Mouse (Mus musculus) G1E (cell line): ENCODE results near the gene Litaf. TPM values are rescaled to one million over a fixed set of nuclear protein-coding genes. Genes with fewer than 3 reads are reported as not detected.
A peak's percentile ranks its signal among the peaks of the same experiment; 100 is the strongest.

ENCODE experiments used
- ATAC-seq: 2 replicates; pipeline ENCODE4 v1.8.0; 2016; ENCODE audit warnings: mild to moderate bottlenecking; ENCODE audit not compliant: insufficient number of reproducible peaks, poor library complexity, low FRiP score, severe bottlenecking; ENCODE audit errors: extremely low read depth
- DNase-seq: peaks from one replicate; pipeline ENCODE4 v3.0.0; 2012; ENCODE audit warnings: low spot score
- H3K27me3 ChIP-seq: 2 replicates; pipeline ENCODE4 v1.6.1; 2012; ENCODE audit warnings: mild to moderate bottlenecking, low read length, inconsistent platforms; ENCODE audit not compliant: insufficient read depth
- H3K36me3 ChIP-seq: replicated peaks from 2 replicates; pipeline ENCODE3; 2012; ENCODE audit warnings: mild to moderate bottlenecking, inconsistent platforms
- H3K4me1 ChIP-seq: 2 replicates; pipeline ENCODE4 v1.6.1; 2012; ENCODE audit warnings: low read depth, low read length, inconsistent platforms, mixed read lengths; ENCODE audit not compliant: insufficient read depth
- H3K4me3 ChIP-seq: 2 replicates; pipeline ENCODE4 v1.5.1; 2012; ENCODE audit warnings: low read depth, mild to moderate bottlenecking, inconsistent platforms, low read length, moderate library complexity, mixed read lengths
- H3K9me3 ChIP-seq: replicated peaks from 2 replicates; pipeline ENCODE4 v1.6.1; 2012; ENCODE audit warnings: inconsistent platforms
- CTCF ChIP-seq: IDR thresholded peaks from 2 replicates; pipeline ENCODE4 v1.5.1; 2012; ENCODE audit warnings: low read depth, low read length, inconsistent platforms, mixed read lengths
- GATA1 ChIP-seq: IDR thresholded peaks from 2 replicates; pipeline ENCODE4 v1.6.1; 2012; ENCODE audit warnings: borderline replicate concordance, low read length, inconsistent platforms, mixed read lengths
- GATA2 ChIP-seq: IDR thresholded peaks from 2 replicates; pipeline ENCODE4 v1.6.1; 2012; ENCODE audit warnings: low read depth, low read length, inconsistent platforms, borderline replicate concordance
- POLR2AphosphoS5 ChIP-seq: IDR thresholded peaks from 2 replicates; pipeline ENCODE4 v1.6.1; 2012; ENCODE audit warnings: low read depth, low read length, inconsistent platforms; ENCODE audit not compliant: insufficient replicate concordance
- TAL1 ChIP-seq: conservative IDR thresholded peaks from 2 replicates; pipeline ENCODE4 v1.6.1; 2012; ENCODE audit warnings: low read depth, low read length, inconsistent platforms, mixed read lengths
- polyA plus RNA-seq: library from polyadenylated mRNA; stranded (reverse); fragments of >175 nt; gene quantifications from 2 replicates; pipeline ENCODE4 v1.2.3, GENCODE M21; 2012
- total RNA-seq, 2 experiments: library from RNA; stranded (forward) in 1 of 2; stranded (reverse) in 1 of 2; fragments of 200-1000 nt in 1 of 2; fragments of >200 nt in 1 of 2; fragmentation: Nextera tagmentation in 1 of 2; gene quantifications; 2 replicates each; pipeline ENCODE4 v1.2.3; 2014 to 2017

The Litaf gene
- total and polyA plus RNA-seq, 3 experiments: 0.13 to 0.87 TPM; not detected in 1

GRCm38 (mm10) chr16:11047130-11047529 lies 18.8 kb downstream of the Litaf start:
- H3K4me1 ChIP-seq: no peaks in the 10 kb centered on the region
- H3K27me3 ChIP-seq: peaks cover 54% of the 10 kb centered on the region
- ATAC-seq (no peak), DNase-seq (no peak)
- no peaks in the 10 kb centered on the region for H3K36me3 ChIP-seq
- TF ChIP-seq GATA1 (no peak), POLR2AphosphoS5 (no peak), CTCF (no peak), TAL1 (no peak), GATA2 (no peak)
- no peak overlapping the region for H3K4me3 ChIP-seq
- H3K9me3 ChIP-seq: no peaks in the 10 kb centered on the region

DNA sequence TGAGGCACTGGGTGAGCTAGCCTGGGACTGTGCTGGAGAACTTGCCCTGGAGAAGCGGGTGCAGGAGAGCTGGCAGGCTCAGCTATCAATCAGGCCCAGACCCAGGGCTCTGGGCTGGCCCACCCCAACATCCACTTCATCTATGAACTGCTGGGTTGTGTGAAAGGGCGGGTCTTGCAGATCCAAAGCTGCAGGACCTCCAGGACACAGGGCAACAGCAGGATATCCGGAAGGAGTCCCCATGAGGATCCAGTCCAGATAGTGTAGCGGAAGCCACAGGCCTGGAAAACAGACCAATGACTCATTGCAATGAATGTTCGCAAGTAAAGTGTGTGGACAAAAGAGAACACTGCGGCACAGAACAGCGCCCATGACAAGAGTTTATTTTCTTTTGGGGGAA lies 19.5 kb downstream of the Litaf start:
- no peaks in the 10 kb centered on the region for H3K36me3 ChIP-seq
- H3K9me3 ChIP-seq: no peaks in the 10 kb centered on the region
- TF ChIP-seq GATA2: no peak
- H3K4me1 ChIP-seq: no peaks in the 10 kb centered on the region
- H3K4me3 ChIP-seq: no peak overlapping the region
- peaks cover 54% of the 10 kb centered on the region for H3K27me3 ChIP-seq
- ATAC-seq (no peak), DNase-seq (no peak)

DNA sequence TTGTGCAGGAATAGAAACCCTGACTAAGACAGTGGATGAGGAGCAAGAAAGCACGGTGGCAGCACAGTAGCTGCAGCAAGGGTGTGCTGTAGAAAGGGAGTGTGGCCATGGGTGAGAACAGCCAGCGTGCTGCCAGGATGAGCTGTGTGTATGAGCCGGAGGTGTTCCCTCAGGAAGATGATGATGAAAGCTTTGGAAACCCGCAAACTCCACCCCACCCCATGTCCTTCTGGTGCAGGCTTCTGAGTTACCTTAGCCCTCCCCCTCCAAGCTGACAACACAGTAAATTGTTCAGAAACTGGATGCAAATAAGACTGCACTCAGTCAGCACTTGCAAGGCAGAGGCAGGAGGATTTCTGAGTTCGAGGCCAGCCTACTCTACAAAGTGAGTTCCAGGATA lies 22.7 kb downstream of the Litaf start:
- Histone ChIP-seq H3K27me3 (peaks cover 53% of the 10 kb centered on the region), H3K4me1 (no peaks in the 10 kb centered on the region), H3K4me3 (no peak overlapping the region), H3K9me3 (no peaks in the 10 kb centered on the region), H3K36me3 (no peaks in the 10 kb centered on the region)
- ATAC-seq (no peak), DNase-seq (no peak)
- no peak for TF ChIP-seq GATA1
- TF ChIP-seq TAL1: no peak
- TF ChIP-seq GATA2: no peak
- no peak for TF ChIP-seq POLR2AphosphoS5
- no peak for TF ChIP-seq CTCF

DNA sequence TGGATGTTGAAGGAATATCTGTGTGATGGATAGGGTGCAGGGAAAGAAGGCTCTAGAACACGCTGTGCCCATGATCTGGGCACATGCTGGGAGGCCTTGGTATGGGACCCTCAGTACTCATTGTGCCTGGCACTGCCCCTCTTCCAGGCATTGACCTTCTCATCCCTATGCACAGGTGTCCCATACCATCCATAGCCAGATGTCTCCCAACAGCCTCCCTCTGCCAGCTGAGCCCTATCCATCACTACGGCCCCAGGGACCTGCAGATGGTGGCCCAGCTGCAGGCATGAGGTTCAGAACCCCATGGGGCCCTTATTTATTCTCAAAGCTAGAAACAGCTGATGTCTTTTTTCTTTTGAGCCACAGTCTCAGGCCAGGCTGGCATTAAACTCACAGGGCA lies 25.4 kb downstream of the Litaf start:
- Histone ChIP-seq H3K4me1 (no peaks in the 10 kb centered on the region), H3K27me3 (peaks cover 47% of the 10 kb centered on the region), H3K36me3 (no peaks in the 10 kb centered on the region), H3K9me3 (no peaks in the 10 kb centered on the region), H3K4me3 (no peak overlapping the region)
- ATAC-seq (no peak), DNase-seq (no peak)
- TF ChIP-seq POLR2AphosphoS5 (no peak), GATA1 (no peak), CTCF (no peak), TAL1 (no peak), GATA2 (no peak)

GRCm38 (mm10) chr16:11035790-11036431 lies 30.0 kb downstream of the Litaf start:
- Histone ChIP-seq H3K27me3 (peaks cover 35% of the 10 kb centered on the region), H3K9me3 (no peaks in the 10 kb centered on the region), H3K4me1 (no peaks in the 10 kb centered on the region; the same call in 1 of the 2 replicates), H3K36me3 (no peaks in the 10 kb centered on the region), H3K4me3 (no peak overlapping the region)
- ATAC-seq (no peak), DNase-seq (peak; percentile 41)
- TF ChIP-seq GATA1 (no peak), CTCF (peak; percentile 33; the same call in 1 of the 2 replicates)

- peaks cover 33% of the 10 kb centered on the region for H3K27me3 ChIP-seq
- H3K4me1 ChIP-seq: no peaks in the 10 kb centered on the region; the same call in 1 of the 2 replicates
- H3K4me3 ChIP-seq: no peak overlapping the region
- H3K9me3 ChIP-seq: no peaks in the 10 kb centered on the region
- TF ChIP-seq CTCF: no peak
- TF ChIP-seq TAL1: no peak
- no peak for TF ChIP-seq GATA1
- no peak for TF ChIP-seq POLR2AphosphoS5
- no peak for TF ChIP-seq GATA2
- DNase-seq (no peak), ATAC-seq (no peak)
- H3K36me3 ChIP-seq: no peaks in the 10 kb centered on the region
Observed at GRCm38 (mm10) chr16:11035273-11035672, 30.7 kb downstream of the Litaf start.
